Mouse (Mus musculus) urinary bladder, postnatal 10 days (tissue): ENCODE results near the gene Jsrp1.

ENCODE experiments used
- DNase-seq: peaks from one replicate; pipeline ENCODE4 v3.0.0; 2022; ENCODE audit warnings: low spot score

The Jsrp1 gene

DNA sequence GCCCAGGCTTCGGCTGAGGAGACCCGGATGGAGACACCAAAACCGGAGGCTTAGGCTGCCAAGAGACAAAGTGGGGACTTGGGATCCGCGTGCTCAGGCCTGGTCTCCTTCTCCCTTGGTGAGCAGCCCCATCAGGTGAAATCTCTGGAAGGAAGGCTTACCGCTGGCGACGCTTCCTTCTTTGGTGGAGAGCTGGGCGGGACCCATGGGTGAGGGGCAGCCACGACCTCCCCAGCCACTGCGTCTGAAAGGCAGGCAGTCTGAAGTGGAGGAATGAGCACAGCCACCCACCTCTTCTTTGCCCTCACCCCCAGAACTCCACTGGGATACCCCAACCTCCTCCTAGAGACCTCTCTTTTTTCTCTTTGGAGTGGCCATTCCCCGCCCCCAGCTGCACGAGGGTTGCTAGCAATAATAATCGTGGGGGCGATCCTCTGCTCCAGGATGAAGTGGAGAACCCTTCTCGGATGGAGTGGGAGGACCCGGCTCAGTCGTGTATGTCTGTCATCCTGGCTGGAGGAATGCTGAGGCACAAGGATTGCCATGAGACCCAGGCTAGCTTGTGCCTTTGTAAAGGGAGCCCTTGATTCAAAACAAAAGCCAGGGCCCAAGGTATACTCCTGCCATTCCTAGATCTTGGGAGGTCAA, 4.2 kb downstream of the Jsrp1 start:
- DNase-seq: no peak

DNA sequence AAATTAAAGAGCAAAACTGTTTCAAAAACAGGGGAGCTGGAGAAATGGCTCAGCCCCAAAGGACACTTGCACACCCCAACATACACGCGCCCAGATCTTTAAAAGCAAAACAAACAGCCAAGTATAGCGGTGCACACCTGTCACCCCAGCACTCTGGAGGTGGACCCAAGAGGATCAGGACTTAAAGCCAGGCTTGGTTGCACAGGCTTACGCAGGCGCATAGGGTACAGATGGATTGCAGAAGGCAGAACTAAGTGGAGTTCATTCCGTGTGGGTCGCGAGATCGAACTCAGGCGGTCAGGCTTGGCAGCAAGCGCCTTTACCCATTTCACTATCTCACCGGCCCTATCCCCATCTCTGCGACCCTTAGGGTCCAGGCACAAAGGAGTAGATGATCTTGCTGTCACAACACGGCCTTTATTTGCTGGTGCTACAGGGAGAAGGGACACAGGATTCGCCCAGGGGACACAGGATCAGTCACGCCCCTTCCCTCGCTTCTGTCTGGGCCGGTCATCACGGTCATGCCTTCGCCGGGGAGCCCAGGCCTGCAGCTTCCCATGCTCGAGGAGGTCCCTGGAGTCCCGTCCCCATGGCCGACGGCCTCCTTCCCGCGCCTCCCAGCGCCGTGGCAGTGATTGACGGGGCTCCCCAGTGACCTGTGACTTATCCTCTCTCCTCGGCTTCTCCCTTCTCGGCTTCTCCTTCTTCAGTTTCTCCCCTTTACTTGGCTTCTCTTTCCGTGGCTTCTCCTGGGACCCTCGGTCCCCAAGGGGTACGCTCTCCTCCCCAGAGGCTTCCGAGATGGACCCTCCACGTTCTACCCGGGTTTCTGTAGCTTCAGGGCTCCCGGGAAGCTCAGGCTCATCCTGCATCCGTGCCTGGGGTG, 5.0 kb downstream of the Jsrp1 start:
- DNase-seq: no peak

DNA sequence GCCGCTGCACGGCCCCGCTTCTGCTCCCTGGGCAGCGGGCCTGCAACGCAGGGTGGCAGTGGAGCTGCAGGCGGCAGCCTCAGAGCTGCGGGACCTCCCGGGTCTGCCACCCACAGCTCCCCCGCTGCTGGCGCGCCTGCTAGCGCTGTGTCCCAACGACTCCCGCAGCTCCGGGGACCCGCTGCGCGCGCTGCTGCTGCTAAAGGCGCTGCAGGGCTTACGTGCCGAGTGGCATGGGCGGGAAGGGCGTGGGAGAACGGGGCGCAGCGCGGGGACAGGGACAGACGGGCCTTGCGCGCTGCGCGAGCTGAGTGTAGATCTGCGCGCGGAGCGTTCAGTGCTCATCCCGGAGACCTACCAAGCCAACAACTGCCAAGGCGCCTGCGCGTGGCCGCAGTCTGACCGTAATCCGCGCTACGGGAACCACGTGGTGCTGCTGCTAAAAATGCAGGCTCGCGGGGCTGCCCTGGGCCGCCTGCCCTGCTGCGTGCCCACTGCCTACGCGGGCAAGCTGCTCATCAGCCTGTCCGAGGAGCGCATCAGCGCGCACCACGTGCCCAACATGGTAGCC, 6.2 kb downstream of the Jsrp1 start:
- no peak for DNase-seq

DNA sequence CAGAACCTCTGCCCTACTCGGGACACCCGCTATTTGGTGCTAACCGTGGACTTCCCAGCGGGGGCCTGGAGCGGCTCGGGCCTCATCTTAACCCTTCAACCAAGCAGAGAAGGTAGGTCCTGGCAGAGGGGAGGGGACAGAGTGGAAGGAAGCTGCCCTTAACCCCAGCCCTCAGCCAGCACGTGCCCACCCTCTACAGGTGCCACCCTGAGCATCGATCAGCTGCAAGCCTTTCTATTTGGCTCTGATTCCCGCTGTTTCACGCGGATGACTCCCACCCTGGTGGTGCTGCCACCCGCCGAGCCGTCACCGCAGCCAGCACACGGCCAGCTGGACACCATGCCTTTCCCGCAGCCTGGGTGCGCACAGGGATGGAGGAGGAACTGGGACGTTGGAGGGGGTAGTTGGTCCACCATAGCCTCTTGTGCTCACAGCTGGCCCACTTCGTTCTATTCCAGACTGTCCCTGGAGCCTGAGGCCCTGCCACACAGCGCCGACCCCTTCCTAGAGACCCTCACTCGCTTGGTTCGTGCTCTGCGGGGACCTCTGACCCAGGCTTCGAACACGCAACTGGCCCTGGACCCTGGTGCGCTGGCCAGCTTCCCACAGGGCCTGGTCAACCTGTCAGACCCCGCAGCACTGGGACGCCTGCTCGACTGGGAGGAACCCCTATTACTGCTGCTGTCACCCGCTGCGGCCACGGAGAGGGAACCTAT, 6.8 kb downstream of the Jsrp1 start:
- no peak for DNase-seq

DNA sequence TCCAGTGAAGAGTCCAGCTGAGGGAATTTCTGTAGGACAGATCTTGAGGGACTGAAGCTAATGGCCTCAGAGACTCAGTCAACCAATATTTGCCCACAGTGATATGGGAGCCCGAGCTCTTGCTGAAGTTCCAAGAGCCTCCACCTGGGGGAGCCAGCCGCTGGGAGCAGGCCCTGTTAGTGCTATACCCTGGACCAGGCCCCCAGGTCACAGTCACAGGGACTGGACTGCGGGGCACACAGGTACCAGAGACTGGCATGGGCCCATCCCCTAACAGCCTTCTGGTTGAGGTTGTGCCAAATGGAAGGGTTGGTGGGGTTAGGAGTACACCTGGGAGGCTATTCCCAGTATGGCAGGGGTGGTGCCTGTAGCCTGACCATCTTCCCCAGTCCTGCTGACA, 7.4 kb downstream of the Jsrp1 start:
- DNase-seq: peak; percentile 52

DNA sequence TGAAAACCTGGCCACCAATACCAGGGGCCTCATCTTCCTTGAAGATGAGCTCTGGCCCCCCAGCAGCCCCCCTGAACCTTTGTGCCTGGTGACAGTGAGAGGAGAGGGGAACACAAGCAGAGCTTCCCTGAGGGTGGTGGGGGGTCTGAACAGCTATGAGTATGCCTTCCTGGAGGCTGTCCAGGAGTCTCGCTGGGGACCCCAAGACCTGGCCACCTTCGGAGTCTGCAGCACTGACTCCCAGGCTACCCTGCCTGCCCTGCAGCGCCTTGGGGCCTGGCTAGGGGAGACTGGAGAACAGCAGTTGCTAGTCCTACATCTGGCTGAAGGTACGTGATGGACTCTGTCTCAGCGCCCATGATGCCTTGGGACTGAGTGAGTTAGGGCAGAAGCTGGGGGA, 8.0 kb downstream of the Jsrp1 start:
- no peak for DNase-seq

DNA sequence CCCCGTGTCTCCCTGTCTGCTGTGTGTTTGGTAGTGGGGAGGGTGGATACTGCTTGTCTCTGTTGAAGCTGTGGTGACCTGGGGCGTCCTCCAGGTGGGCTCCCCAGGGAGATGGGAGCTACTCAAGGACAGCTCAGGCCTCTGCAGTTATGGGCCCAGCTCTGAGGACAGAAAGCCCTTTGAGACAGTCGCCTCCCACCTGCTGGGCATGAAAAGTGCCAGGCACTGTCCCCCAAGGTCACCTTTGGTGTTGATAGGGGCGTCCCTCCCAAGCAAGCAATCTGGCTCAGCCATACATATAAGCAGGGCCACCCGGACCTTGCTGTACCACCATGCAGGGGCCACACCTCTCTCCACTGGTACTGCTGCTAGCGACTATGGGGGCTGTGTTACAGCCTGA, 8.4 kb downstream of the Jsrp1 start, which contains the start of gene Amh:
Gene Amh, plus strand, starts transcription at position 328 of the 400 bp plus-strand sequence.
- no peak for DNase-seq

DNA sequence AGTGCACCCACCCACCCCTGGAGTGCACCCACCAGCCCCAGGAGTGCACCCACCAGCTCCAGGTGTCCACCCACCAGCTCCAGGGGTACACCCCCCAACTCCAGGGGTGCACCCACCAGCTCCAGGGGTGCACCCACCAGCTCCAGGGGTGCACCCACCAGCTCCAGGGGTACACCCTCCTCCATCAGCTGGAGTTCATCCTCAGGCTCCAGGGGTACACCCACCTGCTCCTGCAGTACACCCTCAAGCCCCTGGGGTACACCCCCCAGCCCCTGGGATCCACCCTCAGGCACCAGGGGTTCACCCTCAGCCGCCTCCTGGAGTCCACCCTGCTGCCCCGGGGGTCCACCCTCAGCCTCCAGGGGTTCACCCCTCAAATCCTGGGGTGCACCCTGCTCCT, 9.0 kb downstream of the Jsrp1 start:
- no peak for DNase-seq

DNA sequence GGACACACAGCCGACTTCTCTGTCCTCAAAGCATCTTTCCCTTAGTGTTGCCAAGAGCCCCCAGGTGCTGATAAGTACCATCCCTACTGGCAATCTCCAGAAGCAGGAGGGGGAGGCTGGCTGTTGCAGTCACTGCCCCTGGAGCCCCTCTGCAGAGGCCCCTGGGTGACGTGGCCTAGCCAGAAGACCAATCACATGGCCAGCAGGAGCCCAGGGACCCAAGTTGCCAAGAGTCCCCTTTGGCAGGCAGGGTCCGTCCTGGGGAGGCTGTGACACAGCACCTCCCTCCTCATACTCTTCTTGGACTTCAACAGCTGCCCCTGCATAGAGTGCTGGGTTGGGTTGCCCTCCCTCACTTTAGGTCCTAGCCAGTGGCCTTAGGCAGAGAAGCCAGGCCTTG, 10.3 kb downstream of the Jsrp1 start:
- DNase-seq: no peak

DNA sequence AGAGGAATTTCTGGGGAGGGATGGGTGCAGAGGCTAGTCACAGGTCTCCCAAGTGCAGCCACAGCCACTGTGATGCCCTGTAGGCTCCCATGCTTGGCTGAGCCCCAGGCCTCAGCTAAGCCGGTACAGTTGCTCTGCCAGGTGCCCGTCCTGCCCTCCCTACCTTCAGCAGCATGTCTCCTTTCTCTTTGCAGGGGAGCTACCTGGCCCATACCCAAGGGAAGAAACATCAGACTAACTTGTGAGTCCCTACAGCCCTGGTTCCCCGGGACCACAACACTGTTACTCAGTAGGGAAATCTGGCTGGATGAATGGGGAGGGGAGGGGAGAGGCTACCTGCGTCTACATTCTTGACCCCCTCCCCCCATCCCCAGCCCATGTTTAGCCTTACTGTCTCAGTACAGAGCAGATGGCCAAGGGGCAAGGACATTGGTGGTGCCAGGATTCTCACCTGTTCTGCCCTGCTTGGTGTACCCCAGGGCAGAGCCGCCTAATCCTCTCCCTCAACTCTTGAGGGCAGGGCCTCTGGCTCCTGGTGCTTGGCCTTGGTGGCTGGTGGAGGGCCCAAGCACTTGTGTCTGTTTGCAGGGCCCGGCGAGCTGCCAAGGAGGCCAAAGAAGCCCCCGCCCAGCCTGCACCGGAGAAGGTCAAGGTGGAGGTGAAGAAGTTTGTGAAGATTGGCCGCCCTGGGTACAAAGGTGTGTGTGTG, 10.9 kb downstream of the Jsrp1 start:
- DNase-seq: no peak

DNA sequence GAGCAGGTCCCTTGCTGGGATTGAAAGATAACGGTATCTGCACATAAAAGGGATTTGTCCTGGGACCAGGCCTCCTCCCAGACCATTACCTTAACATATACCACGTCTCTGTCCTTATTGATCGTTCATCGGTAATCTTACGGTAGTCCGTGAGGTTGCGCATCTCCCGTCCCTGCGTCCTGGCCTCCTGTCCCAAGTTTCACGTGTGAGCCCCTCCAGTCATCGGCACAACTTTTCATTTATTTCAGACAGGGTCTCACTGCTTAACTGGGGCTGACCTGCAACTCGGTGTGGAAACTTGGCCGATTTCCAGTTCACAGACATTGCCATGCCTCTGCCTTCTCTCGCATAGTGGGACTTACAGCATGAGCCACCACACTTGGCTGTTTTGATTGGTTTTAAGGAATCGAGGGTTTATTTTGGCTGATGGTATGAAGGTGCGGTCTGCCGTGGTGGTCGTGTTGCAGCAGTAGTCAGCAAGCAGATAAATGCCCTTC, 14.2 kb downstream of the Jsrp1 start:
- DNase-seq: no peak

DNA sequence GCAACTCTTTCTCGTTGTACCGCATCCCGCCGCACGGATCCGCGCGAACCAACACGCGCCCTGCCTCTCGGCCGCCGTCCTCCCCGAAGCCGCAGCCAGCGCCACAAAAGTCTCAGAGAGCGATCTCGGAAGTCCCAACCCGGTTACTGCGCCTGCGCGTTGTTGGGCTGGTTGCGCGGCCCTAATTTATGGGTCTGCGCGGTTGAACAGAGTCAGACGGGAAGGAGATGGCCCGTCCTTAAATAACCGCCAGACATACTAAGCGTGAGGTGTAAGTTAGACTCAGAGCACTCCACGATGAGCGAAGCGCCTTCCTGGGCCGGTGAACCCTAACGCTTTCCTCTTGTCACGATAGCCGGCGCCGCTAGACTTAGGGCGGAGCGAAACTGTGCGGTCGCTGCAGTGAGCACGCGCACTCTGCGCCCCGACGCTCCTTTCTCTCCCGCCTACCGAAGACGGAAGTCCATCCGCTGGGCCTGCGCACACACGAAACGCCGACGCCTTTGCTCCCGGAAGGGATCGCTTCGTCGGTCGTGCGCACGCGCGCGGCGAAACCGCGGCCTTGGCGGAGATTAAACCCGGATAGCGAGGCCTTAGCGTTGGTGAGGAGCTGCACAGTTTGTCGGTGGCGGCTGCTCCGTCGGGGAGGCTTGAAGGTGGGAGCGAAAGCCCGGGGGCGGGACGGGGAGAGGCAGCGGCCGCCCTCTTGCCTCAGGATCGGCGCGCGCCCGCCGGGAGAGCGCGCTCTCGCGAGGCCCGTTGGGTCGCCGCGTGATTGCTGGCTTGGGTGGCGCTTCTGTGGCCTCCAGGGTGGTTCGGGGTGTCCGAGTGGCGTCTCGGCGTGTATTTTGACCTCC, 14.9 kb downstream of the Jsrp1 start, which contains the start of the genes Sf3a2 and Plekhj1:
Gene Sf3a2, plus strand, starts transcription at position 49 of the 857 bp plus-strand sequence.
Gene Plekhj1, minus strand, starts transcription at position 477 of the 857 bp plus-strand sequence.
- DNase-seq: peak; percentile 77

DNA sequence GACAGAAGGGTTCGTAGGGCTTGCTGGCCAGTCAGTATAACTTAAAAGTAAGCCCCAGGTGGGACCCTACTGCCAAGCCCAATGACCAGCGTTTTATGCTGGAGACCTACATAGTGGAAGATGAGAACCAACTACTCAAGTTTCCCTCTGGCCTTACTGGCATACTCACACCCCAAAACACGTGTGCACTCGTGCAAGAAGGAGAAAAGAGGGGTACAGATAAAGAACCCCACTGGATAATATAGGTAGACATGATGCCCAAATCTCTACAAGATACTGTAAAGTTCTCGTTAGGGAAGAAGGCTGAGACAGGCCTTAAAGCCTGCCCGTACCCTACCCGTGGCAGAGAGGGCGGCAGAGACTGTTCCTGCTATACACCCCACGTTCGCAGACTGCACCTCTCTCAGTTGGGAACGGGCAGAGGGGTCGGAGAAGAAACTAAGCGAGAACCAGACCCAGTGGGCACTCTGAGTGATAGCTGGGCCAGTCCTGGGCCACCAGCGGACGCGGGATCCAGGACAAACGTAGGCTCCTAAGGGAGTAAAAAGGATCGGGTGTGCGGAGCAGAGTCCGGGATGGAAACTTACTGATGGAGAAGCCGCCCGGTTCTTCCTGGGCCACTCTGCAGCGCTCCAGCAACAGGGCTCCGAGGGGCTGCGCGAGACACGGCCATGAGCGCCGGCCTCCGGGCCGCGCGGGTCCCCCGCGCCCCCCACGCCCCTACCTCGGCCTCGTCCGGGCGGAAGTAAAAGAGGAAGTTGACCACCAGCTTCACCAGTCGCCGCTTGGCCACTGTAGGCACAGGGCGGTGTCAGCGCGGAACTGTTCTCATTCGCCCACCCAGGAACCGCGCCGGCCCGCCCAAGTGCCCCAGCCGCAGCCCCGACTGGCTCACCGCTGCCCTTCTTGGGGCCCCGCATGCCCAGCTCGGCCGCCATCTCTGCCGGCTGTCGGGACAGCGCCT, 15.8 kb downstream of the Jsrp1 start:
- DNase-seq: no peak

DNA sequence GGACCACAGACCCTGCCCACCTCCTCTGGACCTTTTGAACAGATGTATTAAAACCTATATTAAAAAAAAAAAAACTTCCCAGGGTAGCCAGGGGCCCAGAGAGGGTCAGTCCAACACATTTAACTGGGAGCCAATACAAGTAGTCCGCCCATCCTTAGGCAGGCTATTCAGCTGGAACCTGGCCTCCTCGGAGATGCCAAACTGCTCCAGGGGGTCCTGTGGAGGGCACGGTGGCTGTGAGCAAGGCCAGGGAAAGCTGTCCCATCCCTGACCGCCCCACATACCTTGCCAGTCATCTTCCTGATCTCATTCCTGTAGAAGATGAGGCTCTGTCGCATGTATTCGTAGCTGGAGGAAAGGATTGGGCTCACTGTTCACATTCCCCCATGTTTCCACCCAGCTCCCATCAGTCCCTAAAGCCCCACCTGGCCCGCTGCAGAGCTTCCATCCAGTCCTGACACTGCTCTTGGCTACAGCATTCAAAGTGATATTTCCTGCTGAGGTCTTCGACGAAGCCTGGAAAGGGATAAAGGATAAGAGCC, 16.9 kb downstream of the Jsrp1 start:
- DNase-seq: no peak

DNA sequence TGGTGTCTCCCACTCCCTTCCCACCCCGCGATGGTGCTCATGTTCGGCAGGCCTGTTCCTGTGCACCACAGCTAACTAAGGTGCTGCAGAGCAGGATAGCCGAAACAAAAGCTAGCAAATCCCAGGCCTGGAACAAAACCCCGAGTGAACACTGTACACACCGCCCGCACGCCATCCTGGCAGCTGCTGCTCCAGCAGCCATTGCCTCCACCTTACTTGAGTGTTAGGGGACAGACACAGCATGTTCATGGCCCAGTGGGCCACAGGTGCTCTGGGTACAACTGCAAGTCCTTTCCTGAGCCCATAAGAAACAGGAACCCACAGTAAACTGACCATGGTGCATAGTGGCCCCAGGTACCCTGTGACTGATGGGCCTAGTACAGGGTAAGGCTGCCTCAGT, 18.5 kb downstream of the Jsrp1 start:
- no peak for DNase-seq

DNA sequence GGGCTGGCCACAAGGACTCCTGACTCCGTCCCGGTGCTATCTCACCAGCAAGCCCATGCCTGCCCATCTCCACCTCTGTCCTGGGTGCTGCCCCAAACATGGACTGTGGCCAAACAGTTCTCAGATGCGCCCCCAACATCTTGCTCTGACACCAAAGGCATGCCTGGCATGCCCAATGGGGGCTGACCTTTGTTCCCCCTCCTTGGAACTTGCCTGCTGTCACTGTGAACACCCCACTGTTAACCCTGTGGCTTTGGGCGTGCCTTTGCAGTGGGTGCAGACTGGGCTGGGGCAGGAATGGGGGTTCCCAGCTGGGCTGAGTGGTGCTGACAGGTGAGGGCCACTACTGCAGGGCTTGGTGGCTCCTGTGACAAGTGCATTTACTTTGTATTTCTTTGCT, 19.5 kb downstream of the Jsrp1 start:
- DNase-seq: no peak

DNA sequence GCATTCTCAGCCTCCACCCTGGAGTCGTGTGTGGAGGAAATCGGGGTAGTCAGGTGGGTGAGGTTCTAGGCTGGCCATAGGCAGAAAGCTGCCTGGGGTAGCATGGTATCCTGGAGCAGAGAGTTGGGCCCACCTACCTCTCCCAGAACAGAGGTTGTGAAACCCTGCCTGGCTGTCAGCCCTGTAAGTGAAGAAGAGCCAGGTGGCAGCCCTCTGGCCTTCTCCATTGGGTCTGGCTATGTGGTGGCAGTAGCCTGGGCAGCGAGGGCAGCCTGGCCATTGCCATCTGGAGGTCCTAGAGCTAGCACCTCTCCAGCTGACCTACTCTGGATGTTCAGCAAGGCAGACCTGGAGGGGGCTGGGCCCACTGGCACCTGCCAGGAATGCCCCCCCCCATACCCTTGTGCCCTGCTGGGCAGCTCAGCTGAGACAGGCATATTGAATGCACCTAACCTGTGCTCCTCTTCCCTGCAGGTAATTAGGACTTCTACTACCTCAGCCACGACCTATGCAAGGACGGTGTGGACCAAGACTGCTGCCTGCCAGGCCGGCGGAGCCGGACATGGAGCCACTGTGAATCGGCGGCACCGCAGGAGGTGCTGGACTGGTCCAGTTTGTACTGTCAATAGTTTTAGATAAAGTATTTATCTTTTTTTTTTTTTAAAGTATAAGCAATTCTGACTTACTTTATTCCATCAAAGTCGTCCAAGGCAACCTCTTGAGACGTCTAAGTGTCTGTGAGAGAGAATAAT, 20.1 kb downstream of the Jsrp1 start:
- DNase-seq: no peak
